Comparison of ENCODE assay signal across 15 mouse cellular contexts in the genomic region with DNA sequence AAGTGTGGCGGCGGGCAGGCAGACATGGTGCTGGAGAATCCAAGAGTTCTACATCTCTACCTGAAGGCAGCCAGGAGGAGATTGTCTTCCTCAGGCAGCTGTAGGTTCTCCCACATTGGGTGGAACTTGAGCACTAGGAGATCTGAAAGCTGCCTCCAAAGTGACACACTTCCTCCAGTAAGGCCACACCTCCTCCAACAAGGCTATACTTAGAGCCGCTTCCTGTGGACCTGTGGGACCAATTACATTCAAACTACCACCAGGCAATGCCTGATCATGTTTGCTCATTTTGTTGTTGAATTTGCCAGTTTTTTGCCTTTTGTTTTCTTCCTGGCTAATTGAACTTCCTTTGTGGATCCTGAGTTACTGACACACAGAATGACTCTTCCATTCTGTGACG. TPM values are rescaled to one million over a fixed set of nuclear protein-coding genes. Genes with fewer than 3 reads are reported as not detected.
DNase-seq lines count a peak whose midpoint lies in the region; ATAC-seq and TF ChIP-seq lines count a peak whose summit lies in the region.
"Had no signal": no experiment of that assay in that cellular context is flagged by ENCODE, and none has a peak within 500 bp of the region (broad histone marks: within the 10 kb centered on the region; RNA-seq: fewer than 3 reads in every experiment).

No protein-coding gene starts in this region.

- no peaks in the 10 kb centered on the region for H3K27me3 ChIP-seq in intestine, embryonic 16.5 days (replicated peaks; ENCODE audit: control insufficient read depth, insufficient read depth, low read length)
- no peaks in the 10 kb centered on the region for H3K27me3 ChIP-seq in intestine, postnatal 0 days (replicated peaks; ENCODE audit: control insufficient read depth, insufficient read depth, low read length)
- H3K27me3 ChIP-seq: forebrain, embryonic 15.5 days; midbrain, embryonic 12.5 days; neural tube, embryonic 12.5 days had no signal

- TF ChIP-seq CTCF in intestine, postnatal 0 days (IDR thresholded peaks at IDR 0.05; ENCODE audit: low read depth): no peak

- H3K4me3 ChIP-seq in intestine, embryonic 16.5 days (ENCODE audit: low read length): no peak overlapping the region
- no peak overlapping the region for H3K4me3 ChIP-seq in intestine, postnatal 0 days (ENCODE audit: low read depth, low read length)
- no peak overlapping the region for H3K4me3 ChIP-seq in brown adipose tissue, adult 24 weeks (ENCODE audit: insufficient read depth, low read depth, low read length)
- H3K4me3 ChIP-seq: forebrain, embryonic 15.5 days; midbrain, embryonic 12.5 days; neural tube, embryonic 12.5 days had no signal

- H3K9me3 ChIP-seq in intestine, embryonic 16.5 days (ENCODE audit: control insufficient read depth, low read length): no peaks in the 10 kb centered on the region
- H3K9me3 ChIP-seq in intestine, postnatal 0 days (ENCODE audit: control insufficient read depth): no peaks in the 10 kb centered on the region
- H3K9me3 ChIP-seq: forebrain, embryonic 15.5 days; midbrain, embryonic 12.5 days; neural tube, embryonic 12.5 days had no signal

- no peaks in the 10 kb centered on the region for H3K4me1 ChIP-seq in intestine, embryonic 16.5 days (ENCODE audit: control insufficient read depth, insufficient read depth, low read length)
- no peaks in the 10 kb centered on the region for H3K4me1 ChIP-seq in intestine, postnatal 0 days (replicated peaks; ENCODE audit: control insufficient read depth, insufficient read depth, low read length)
- no peaks in the 10 kb centered on the region for H3K4me1 ChIP-seq in brown adipose tissue, adult 24 weeks (ENCODE audit: control insufficient read depth, insufficient read depth, insufficient read length, low read length)
- H3K4me1 ChIP-seq: forebrain, embryonic 15.5 days; midbrain, embryonic 12.5 days; neural tube, embryonic 12.5 days had no signal

- peak; percentile 65; the same call in 1 of the 2 replicates for ATAC-seq in intestine, embryonic 16.5 days
- no peak for ATAC-seq in intestine, postnatal 0 days
- ATAC-seq in granulocyte monocyte progenitor cell, adult 5-6 weeks (replicated peaks; ENCODE audit: poor library complexity, severe bottlenecking): peak; percentile 67
- peak; percentile 77 for ATAC-seq in megakaryocyte progenitor cell, adult 5-6 weeks (replicated peaks; ENCODE audit: poor library complexity)
- ATAC-seq: forebrain, embryonic 15.5 days had no signal

- H3K27ac ChIP-seq in intestine, embryonic 16.5 days (ENCODE audit: low read length): no peak overlapping the region
- H3K27ac ChIP-seq in intestine, postnatal 0 days (ENCODE audit: low read depth, low read length): no peak overlapping the region
- H3K27ac ChIP-seq in brown adipose tissue, adult 24 weeks (replicated peaks; ENCODE audit: low read depth, low read length): peak overlapping the region; percentile 75
- H3K27ac ChIP-seq: forebrain, embryonic 15.5 days; midbrain, embryonic 12.5 days; neural tube, embryonic 12.5 days had no signal

- H3K9ac ChIP-seq in intestine, embryonic 16.5 days (ENCODE audit: low read depth, low read length): no peak overlapping the region
- H3K9ac ChIP-seq in intestine, postnatal 0 days (ENCODE audit: low read depth, low read length): no peak overlapping the region
- H3K9ac ChIP-seq: forebrain, embryonic 15.5 days; midbrain, embryonic 12.5 days; neural tube, embryonic 12.5 days had no signal

- WGBS in intestine, embryonic 16.5 days: 80% methylated on average over 4 of the region's 4 CpGs
- WGBS in intestine, postnatal 0 days: 83% methylated on average over 4 of the region's 4 CpGs

- H3K4me2 ChIP-seq in intestine, embryonic 16.5 days (ENCODE audit: low read depth, low read length): no peak overlapping the region
- H3K4me2 ChIP-seq in intestine, postnatal 0 days (replicated peaks; ENCODE audit: low read depth): no peak overlapping the region
- H3K4me2 ChIP-seq: forebrain, embryonic 15.5 days; midbrain, embryonic 12.5 days; neural tube, embryonic 12.5 days had no signal

- no peak for DNase-seq in left cerebral cortex, postnatal 25 days (ENCODE audit: low spot score in 2 of 2)
- no peak for DNase-seq in urinary bladder, postnatal 10 days (ENCODE audit: low spot score)
- no peak for DNase-seq in layer of hippocampus, adult 8-10 months (ENCODE audit: low spot score in 2 of 2)
- DNase-seq: adrenal gland, adult 8-10 months; kidney, adult 11 months; lung, adult 18-20 months; right cerebral cortex, postnatal 14 days had no signal

- H3K36me3 ChIP-seq in intestine, embryonic 16.5 days (ENCODE audit: control insufficient read depth, insufficient read depth, low read length): 0 out of 2 replicates have a peak, but pooled peaks cover 6% of the 10 kb centered on the region
- H3K36me3 ChIP-seq in intestine, postnatal 0 days (ENCODE audit: control insufficient read depth, insufficient read depth): peaks cover 47% of the 10 kb centered on the region

- intact Hi-C loops in left cerebral cortex, postnatal 25 days (cut with DNase I): no loop called here

RNA-seq across cellular contexts. Expression of gene Coq8a, which starts 51.4 kb away (rescaled TPM):
- polyA plus RNA-seq in intestine, embryonic 16.5 days (2015; fragmentation: Nextera tagmentation; extraction: Ambion mirVana): 24.8 and 30.4 TPM in 2 replicates
- 28.6 and 29.7 TPM in 2 replicates for polyA plus RNA-seq in intestine, postnatal 0 days (2015; fragmentation: Nextera tagmentation; extraction: Ambion mirVana)
- polyA plus RNA-seq in brown adipose tissue, adult 24 weeks (2012; ENCODE audit: insufficient read depth, insufficient read length, missing spikeins): 1,169 and 1,640 TPM in 2 replicates
- total RNA-seq in granulocyte monocyte progenitor cell, adult 5-6 weeks (2014; fragmentation: Nextera tagmentation): 3.2 and 6.9 TPM in 2 replicates
- total RNA-seq in granulocyte monocyte progenitor cell, adult 5-6 weeks (2017): 9.1 and 11.3 TPM in 2 replicates
- total RNA-seq in megakaryocyte progenitor cell, adult 5-6 weeks (2015): 1.3 and 2.6 TPM in 2 replicates
- 7.2 and 8.9 TPM in 2 replicates for total RNA-seq in megakaryocyte progenitor cell, adult 5-6 weeks (2017)
- total RNA-seq in left cerebral cortex, postnatal 25 days (2021): 10 to 100 TPM; 40.4 to 45.6 TPM
- total RNA-seq in layer of hippocampus, adult 8-10 months (2022): 10 to 100 TPM; 55.6 to 69.2 (median 65.8) TPM
